In genomic region chr8:77401140-77401539, GRCm38 (mm10) we compare ENCODE assay signal across 25 mouse cellular contexts.
DNase-seq lines count a peak whose midpoint lies in the region; ATAC-seq and TF ChIP-seq lines count a peak whose summit lies in the region.
"Had no signal": no experiment of that assay in that cellular context is flagged by ENCODE, and none has a peak within 500 bp of the region (broad histone marks: within the 10 kb centered on the region; RNA-seq: fewer than 3 reads in every experiment).

No protein-coding gene starts in this region.

- no peak for TF ChIP-seq POLR2A in thymus, adult 2 months (IDR thresholded peaks at IDR 0.05; ENCODE audit: control insufficient read depth, extremely low read depth, insufficient read depth, low read length, poor library complexity)

- H3K27ac ChIP-seq in thymus, adult 2 months (ENCODE audit: control insufficient read depth, insufficient read depth, low read length): no peak overlapping the region
- H3K27ac ChIP-seq: embryonic facial prominence, embryonic 13.5 days; embryonic facial prominence, embryonic 15.5 days; forebrain, embryonic 10.5 days; forebrain, embryonic 12.5 days had no signal

- no peaks in the 10 kb centered on the region for H3K36me3 ChIP-seq in splenic B cell, adult 2 months (ENCODE audit: control insufficient read depth, insufficient read depth, low read length, poor library complexity, severe bottlenecking)
- H3K36me3 ChIP-seq in thymus, adult 2 months (ENCODE audit: control insufficient read depth, insufficient read depth, low read length): 0 out of 2 replicates have a peak, but pooled peaks cover 6% of the 10 kb centered on the region

- no peak for TF ChIP-seq CTCF in thymus, adult 2 months (IDR thresholded peaks at IDR 0.05; ENCODE audit: borderline replicate concordance, control insufficient read depth, extremely low read depth, insufficient read depth, low read length, poor library complexity)

- no peak overlapping the region for H3K4me3 ChIP-seq in thymus, adult 2 months (ENCODE audit: control insufficient read depth, insufficient read depth, low read length)
- H3K4me3 ChIP-seq: embryonic facial prominence, embryonic 13.5 days; embryonic facial prominence, embryonic 15.5 days; erythroblast, embryonic 14.5 days; forebrain, embryonic 10.5 days; forebrain, embryonic 12.5 days had no signal

- DNase-seq in heart, adult 11 months: peak; percentile 37
- DNase-seq in heart, postnatal 14 days: no peak
- DNase-seq in A20 (ENCODE audit: low read depth, low spot score): peak; percentile 83
- DNase-seq in induced T-regulatory cell, adult 2 months (ENCODE audit: low read depth): peak; percentile 34
- peak; percentile 59 for DNase-seq in splenic B cell, adult 2 months (ENCODE audit: low read depth, low spot score)
- no peak for DNase-seq in thymus, adult 2 months
- DNase-seq: adrenal gland, adult 2 months; adrenal gland, postnatal 10 days; adrenal gland, postnatal 25 days; cerebellum, adult 11 months; cerebellum, adult 18-20 months; cerebellum, adult 8-10 months; cerebellum, adult 9-11 months; cerebellum, postnatal 14 days; cerebellum, postnatal 36 days; embryo, embryonic 11 days had no signal

- H3K4me1 ChIP-seq in thymus, adult 2 months (replicated peaks; ENCODE audit: control insufficient read depth, insufficient read depth, low read length): no peaks in the 10 kb centered on the region
- H3K4me1 ChIP-seq: forebrain, embryonic 12.5 days had no signal

- 89% methylated on average over 5 of the region's 5 CpGs for WGBS in thymus, adult 2 months

- H3K27me3 ChIP-seq in splenic B cell, adult 2 months (ENCODE audit: control insufficient read depth, insufficient read depth, low read length, poor library complexity, severe bottlenecking): no peaks in the 10 kb centered on the region
- no peaks in the 10 kb centered on the region for H3K27me3 ChIP-seq in thymus, adult 2 months (ENCODE audit: control insufficient read depth, insufficient read depth, low read length)
- H3K27me3 ChIP-seq: embryonic facial prominence, embryonic 13.5 days; embryonic facial prominence, embryonic 15.5 days; forebrain, embryonic 12.5 days; Patski had no signal

- intact Hi-C loops in heart, postnatal 14 days (cut with DNase I): no loop called here

- ATAC-seq in activated CD4-positive, CD25-positive, alpha-beta regulatory T cell, adult 4 months: no peak
- ATAC-seq: forebrain, embryonic 14.5 days; forebrain, embryonic 16.5 days; Patski had no signal

Comparison
In these comparisons a context has a peak if more than half of its experiments do, and no peak if none do; other contexts are left out.
1. DNase-seq: peak in heart, adult 11 months (single experiment), A20 (single experiment), induced T-regulatory cell, adult 2 months (single experiment) and splenic B cell, adult 2 months (single experiment); none in heart, postnatal 14 days (0 of 2) and thymus, adult 2 months (single experiment).